Mouse (Mus musculus) adrenal gland, postnatal 25 days (tissue): ENCODE data around the gene Pigh. TPM values are rescaled to one million over a fixed set of nuclear protein-coding genes. Genes with fewer than 3 reads are reported as not detected.

Experiments
- DNase-seq: peaks from one replicate; pipeline ENCODE4 v3.0.0; 2021; ENCODE audit warnings: mixed read lengths
- long read RNA-seq: library from polyadenylated mRNA; stranded (forward); transcript quantifications from one replicate; pipeline ENCODE4 v2.0.0, GENCODE M21; 2021
- total RNA-seq: library from RNA; stranded (reverse); gene quantifications from 2 replicates; pipeline ENCODE4 v1.2.3, GENCODE M21; 2021

The Pigh gene
- total RNA-seq = 10.6 and 12.2 TPM in 2 replicates
- long read RNA-seq, transcript Pigh-201 (4 exons, 2,339 nt) = major isoform, 10 of 17 reads
- long read RNA-seq, partial matches to known transcripts = 0 of 17 reads
- long read RNA-seq, other reads (novel, unspliced or antisense) = 4 of 17 reads

GRCm38 (mm10) chr12:79089182-79089812, at the start of gene Pigh:
Gene Pigh, minus strand, starts transcription at chr12:79089651.
- peak; percentile 85 for DNase-seq

GRCm38 (mm10) chr12:79138999-79139398, 49.5 kb upstream of the Pigh start:
- no peak for DNase-seq

- no peak for DNase-seq
Measured at GRCm38 (mm10) chr12:79136949-79137348, 47.5 kb upstream of the Pigh start.

DNA sequence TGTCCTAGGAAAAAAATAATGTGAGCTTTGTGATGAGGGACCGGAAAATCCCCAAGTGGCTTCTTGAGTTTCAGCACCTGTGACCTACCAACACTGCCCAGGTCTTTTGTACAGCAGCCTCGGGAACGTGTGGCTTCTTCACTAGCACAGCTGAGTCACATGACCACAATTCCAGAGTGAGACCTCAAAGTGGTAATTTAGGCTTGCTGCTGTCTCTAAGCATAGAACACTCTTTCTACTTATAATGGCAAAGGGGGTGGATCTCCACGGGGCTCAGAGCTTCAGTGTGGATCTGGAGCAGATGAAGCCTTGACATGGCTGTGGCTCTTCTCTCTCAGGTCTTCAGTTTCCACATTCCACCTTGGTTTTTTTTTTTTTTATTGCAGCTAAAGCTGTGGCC, 45.7 kb upstream of the Pigh start:
- no peak for DNase-seq

- DNase-seq = no peak
Measured at GRCm38 (mm10) chr12:79134676-79135075, 45.2 kb upstream of the Pigh start.

DNA sequence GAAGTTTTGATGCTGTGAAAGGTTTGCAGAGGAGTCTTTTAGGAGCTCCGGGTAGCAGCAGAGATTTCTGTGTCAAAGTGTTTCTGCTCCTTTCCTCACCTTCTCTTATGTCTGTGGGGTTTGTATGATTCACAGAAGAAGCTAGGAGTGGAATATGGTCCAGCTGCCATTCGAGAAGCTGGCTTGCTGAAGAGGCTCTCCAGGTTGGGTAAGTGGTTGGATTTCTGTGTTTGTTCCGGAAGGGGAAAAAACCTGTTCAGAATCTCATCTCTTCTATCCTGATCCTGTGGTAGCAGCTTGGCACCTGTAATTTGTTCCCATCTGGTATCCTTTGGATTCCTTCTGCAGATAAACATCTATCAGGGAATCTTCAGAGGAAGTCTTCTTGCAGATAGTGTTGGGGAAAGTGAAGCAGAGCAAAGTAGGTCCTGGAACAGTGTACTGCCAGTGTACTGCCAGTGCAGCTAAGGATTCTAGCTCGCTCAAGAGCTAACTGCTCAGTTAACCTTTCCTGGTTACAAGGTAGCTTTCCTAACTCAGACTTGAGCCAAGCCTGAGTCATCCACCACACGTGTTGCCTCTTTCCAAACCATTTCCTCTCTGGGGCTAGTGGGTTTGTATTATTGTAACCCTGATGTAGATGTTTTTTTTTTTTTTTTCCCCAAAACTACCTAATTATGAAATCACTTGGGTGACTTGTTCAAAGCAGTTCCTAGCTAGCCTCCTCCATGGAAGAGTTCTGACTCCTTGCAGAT, 42.4 kb upstream of the Pigh start:
- DNase-seq = no peak

DNA sequence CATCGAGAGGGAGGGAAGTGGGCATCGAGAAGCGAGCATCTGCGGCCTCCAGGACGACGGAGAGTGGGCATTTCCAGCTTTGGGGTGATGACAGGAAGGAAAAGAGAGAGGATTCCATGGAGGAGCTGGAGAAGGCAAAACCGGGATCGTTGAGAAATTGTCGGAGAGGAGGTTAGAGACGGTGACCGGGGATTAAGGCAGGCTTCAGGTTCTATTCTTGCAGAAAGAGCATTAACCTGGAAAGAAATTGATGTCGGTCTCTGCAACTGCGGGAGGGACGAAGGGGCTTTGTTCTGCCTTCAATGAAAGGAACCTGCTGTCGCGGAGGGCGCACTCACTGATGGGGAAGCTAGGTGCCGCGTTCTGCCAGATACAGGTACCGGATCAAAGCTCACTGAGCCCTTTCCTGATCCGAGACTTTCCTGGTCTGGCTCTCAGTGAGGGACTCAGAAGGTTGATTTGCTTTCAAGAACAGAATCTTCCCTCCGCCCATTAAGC, 41.8 kb upstream of the Pigh start:
- DNase-seq = no peak

DNA sequence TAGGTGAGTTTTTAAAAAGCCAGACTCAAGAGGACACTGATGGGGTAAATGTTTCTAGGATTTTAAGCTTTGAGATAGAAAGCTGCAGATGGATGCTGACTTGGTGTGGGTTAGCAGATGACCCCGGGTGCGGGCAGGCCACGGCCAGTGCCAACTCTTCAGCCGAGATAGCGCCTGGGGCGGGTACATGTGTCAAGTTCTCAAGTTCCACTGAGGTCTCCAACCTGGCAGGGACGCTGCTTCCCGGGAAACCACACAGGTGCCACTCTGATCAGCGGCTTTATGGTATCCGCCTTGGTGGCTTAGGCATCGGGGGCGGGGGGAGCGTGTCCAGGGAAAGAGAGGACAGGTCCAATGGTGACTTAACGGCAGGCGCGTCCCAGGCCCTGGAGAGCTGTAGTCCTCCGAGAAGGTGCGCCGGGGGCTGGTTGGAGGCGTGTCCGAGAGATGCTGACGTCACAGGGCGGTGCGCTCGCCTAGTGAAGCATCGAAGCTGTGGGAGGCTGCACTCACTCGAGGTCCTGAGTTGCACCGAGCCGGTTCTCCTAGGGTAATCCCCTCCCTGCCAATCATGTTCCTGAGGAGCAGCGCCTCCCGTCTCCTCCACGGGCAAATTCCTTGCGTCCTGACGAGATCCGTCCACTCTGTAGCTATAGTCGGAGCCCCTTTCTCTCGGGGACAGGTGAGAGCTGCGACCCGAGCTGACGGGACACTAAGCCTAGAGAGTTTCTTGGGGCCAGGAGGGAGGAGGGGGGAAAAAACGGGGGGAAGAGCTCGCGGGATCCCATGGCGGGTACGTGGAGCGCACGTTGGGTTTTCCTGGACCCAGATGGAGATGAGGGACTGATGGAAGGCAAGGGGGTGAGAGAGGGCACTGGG, 41.1 kb upstream of the Pigh start, which contains the start of gene Arg2:
Arg2 (plus strand) TSS at position 479 of the 879 bp plus-strand sequence.
- DNase-seq = peak; percentile 69

DNA sequence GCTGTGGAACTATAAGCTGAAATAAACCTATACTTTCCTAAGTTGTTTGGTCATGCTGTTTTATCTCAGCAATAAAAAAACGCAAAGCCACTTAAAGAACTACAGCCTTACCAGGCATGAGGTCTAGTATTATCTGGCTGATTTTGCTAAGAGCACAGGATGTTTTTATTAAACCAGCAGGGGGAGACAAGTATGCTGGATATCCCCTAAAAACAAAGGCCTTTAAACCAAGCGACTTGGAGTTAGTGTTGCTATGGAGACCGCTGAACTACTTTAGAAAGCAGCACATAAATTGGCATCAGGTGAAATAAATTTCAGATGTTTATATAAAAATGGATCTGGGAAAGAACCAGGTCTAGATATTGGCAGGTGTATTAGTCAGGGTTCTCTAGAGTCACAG, 33.4 kb upstream of the Pigh start:
- DNase-seq = no peak

GRCm38 (mm10) chr12:79118991-79119390, 29.5 kb upstream of the Pigh start:
- no peak for DNase-seq

DNA sequence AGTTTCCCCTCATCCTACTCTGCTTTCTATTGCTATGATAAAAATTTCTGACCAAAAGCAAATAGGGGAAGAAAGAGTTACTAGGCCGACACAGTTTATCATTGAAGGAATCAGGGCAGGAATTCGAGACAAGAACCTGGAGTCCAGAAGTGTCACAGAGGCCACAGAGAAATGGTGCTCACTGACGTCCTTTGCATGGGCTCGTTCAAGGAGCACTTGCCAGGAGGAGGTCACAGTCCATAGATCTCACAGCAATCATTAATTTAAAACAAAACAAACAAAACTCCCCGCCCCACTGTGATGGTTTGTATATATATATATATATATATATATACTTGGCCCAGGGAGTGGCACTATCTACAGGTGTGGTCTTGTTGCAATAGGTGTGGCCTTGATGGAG, 15.9 kb upstream of the Pigh start:
- DNase-seq = no peak

GRCm38 (mm10) chr12:79104544-79104943, 15.1 kb upstream of the Pigh start:
- DNase-seq = no peak

DNA sequence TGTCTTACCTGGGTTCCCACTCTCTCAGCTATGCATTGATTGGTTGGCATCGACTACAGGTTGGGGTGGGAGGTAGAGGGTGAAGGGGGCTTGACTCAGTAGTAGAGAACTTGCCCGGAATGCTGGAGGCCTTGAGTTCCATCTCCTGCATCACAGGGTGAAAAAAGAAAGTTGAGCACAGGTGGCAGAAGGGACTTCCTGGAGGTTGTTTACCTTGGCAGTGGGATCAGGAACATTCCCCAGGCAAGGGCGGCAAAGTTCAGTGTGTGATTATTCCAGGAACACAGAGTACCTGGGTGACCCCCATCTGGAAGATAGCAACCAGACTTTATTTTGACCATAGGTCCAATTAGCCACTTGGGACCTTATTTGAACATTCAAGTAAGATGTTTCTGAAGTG, 14.3 kb upstream of the Pigh start:
- no peak for DNase-seq

- DNase-seq = no peak
Measured at GRCm38 (mm10) chr12:79097106-79097752, 7.8 kb upstream of the Pigh start.

DNA sequence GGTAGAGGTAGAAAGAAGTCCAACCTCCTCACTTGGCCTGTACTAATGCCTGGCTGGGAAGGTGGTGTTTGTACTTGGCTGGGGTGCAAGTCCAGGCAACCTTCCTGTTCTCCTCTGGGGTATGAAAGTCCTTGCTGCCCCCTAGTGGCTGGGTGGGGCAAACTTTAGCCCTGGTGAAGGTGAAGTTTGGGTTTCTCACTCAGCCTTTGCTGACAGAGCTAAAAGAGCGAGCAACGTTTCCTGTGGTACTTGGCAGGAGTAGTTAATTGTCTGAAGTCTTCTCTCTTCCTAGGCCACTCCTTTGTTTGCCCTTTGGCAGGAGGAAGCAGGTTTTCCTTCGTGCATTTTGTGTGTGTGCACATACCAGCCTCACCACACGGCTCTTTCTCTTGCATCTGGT, 3.1 kb upstream of the Pigh start:
- peak; percentile 65 for DNase-seq

GRCm38 (mm10) chr12:79073362-79073761, 16.1 kb downstream of the Pigh start:
- DNase-seq = no peak

DNA sequence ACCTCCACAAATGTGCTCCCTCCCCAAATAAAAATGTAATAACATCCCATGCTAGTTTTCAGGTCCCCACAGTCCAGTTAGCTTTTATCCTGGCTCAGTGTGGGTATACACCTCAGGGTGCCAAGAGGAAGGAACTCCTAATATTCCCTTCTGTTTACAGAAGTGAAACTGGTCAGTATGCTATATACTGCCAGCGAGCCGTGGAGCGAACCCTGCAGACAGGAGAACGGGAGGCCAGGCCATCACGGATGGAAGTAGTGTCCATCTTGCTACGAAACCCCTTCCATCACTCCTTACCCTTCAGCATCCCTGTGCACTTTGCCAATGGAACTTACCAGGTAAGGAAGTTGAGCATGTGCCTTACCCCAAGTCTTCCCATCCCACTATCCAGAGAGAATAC, 16.9 kb downstream of the Pigh start:
- no peak for DNase-seq

DNA sequence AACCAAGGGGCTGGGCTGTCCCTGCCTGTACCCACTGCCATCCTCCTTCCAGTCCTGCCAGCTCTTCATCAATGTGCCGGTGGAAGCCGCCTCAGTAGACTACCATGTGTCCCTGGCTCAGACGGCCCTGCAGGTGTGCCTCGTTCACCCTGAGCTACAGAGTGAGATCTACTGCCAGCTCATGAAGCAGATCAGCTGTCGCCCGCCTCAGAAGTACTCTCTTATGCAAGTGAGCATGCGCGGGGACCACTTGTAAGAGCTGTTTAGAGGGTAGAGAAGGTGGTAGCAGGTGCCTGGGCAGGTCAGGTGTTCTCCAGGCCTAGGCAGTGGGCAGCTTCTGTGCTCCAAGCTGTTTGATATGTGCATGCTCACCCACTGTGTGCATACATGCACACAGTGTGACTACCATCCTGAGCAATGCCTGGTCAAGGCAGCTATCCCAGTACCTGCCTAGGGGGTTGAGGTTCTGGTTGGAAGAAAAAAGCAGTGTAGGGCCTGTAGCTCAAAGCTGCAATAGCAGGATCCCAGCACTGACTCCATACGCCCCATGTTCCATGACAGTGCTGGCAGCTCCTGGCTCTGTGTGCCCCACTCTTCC, 18.6 kb downstream of the Pigh start:
- no peak for DNase-seq

DNA sequence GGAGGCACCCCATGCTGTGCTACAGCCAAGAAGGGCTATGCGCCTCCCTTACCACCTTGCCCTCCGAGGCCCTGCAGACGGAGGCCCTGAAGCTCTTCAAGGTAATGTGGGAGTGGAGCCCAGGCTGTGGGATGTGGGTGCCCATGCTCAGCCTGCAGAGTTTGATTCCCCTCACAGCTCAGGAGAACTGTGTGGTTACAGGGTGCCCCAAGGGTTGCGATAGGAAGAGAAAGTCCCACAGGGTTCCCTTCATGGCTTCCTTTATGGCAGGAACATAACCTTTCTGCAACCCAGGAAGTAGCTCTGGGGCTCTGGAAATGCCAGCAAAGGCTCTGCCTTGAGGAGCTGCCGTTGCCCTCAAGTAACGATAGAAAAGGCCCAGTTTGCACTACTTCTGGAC, 19.5 kb downstream of the Pigh start:
- DNase-seq = no peak

GRCm38 (mm10) chr12:79069187-79069608, 20.3 kb downstream of the Pigh start:
- DNase-seq = no peak

GRCm38 (mm10) chr12:79068306-79068705, 21.1 kb downstream of the Pigh start:
- no peak for DNase-seq

- no peak for DNase-seq
Measured at GRCm38 (mm10) chr12:79067526-79067925, 21.9 kb downstream of the Pigh start.
